ENCODE assay signal across 8 mouse cellular contexts in the genomic region with DNA sequence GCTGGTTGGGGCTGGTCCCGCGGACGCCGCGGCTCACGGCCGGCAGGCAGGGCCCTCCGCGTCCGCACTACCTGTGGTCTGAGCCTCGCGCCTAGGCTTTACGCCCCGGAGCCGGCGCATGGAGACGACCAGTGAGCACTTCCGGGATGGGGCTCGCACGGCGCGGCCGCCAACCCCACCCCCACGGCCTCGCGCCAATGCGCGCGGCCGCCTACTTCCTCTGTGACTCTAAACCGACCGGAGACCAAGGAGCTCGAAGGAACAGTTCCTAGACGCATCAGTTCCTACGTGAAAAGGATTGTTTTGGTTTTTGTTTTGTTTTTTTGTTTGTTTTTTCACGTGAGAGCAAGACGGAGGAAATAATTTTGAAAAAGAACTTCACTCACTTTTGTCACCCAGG. TPM values are rescaled to one million over a fixed set of nuclear protein-coding genes. Genes with fewer than 3 reads are reported as not detected.
A peak's percentile ranks its signal among the peaks of the same experiment; 100 is the strongest.
DNase-seq lines count a peak whose midpoint lies in the region; ATAC-seq and TF ChIP-seq lines count a peak whose summit lies in the region.

A gene (minus strand): TSS at position 199 of the 400 bp plus-strand sequence.
A gene (plus strand): TSS at position 231 of the 400 bp plus-strand sequence.

- peak; percentile 98 for ATAC-seq in forebrain, embryonic 15.5 days (replicated peaks)
- ATAC-seq in neutrophil, adult 5-6 weeks (ENCODE audit: extremely low read depth, insufficient number of reproducible peaks, low FRiP score, poor library complexity, severe bottlenecking), result peak; percentile 83

- no peaks in the 10 kb centered on the region for H3K9me3 ChIP-seq in ES-E14 (ENCODE audit: control insufficient read depth, insufficient read depth, low read depth, low read length)
- H3K9me3 ChIP-seq in forebrain, embryonic 15.5 days, result no peaks in the 10 kb centered on the region

- intact Hi-C loops in heart, postnatal 25 days (cut with DNase I), result loop anchor here (2.0 kb wide), 1 partner anchor 48 kb away; a partner anchor contains a TSS

- TF ChIP-seq CTCF in lung, adult 2 months (IDR thresholded peaks at IDR 0.05; ENCODE audit: insufficient read depth, low read length), result no peak

- peak; percentile 84 for DNase-seq in ES-E14 (ENCODE audit: low read depth, low spot score)
- DNase-seq in cerebellum, adult 11-12 months, result peak; percentile 91
- peak; percentile 84 for DNase-seq in heart, postnatal 25 days (ENCODE audit: low spot score)
- DNase-seq in layer of hippocampus, adult 18-20 months (ENCODE audit: low spot score in 2 of 2), result peak; percentile 86 to 93
- peak; percentile 83 for DNase-seq in lung, adult 2 months
- DNase-seq in thymus, adult 18-20 months, result peak; percentile 77 to 80

- in situ Hi-C loops in ES-E14 (cut with MboI; ENCODE audit: low sequenced_read_pairs in 2 of 2, unreplicated experiment in 2 of 2), result no loop called here

- peak within 1 kb of the TSS; percentile 68 for H3K27ac ChIP-seq in ES-E14 (ENCODE audit: insufficient read depth, low read depth, low read length, poor library complexity, severe bottlenecking)
- H3K27ac ChIP-seq in forebrain, embryonic 15.5 days (replicated peaks), result peak within 1 kb of the TSS; percentile 85

- peaks cover 0 to 2% of the 10 kb centered on the region in 2 experiments; a peak in 3 of 4 replicates for H3K4me1 ChIP-seq in ES-E14 (ENCODE audit: control insufficient read depth in 2 of 2, insufficient read depth in 2 of 2, low read length in 2 of 2, poor library complexity in 1 of 2)
- H3K4me1 ChIP-seq in forebrain, embryonic 15.5 days, result peaks cover 34% of the 10 kb centered on the region
- peaks cover 5% of the 10 kb centered on the region for H3K4me1 ChIP-seq in lung, adult 2 months (ENCODE audit: control insufficient read depth, insufficient read depth, low read length)

- peak within 1 kb of the TSS; percentile 94 to 97 for H3K4me3 ChIP-seq in ES-E14 (ENCODE audit: insufficient read depth in 1 of 2, low read depth in 1 of 2, low read length in 2 of 2, poor library complexity in 1 of 2, severe bottlenecking in 1 of 2)
- H3K4me3 ChIP-seq in forebrain, embryonic 15.5 days, result peak within 1 kb of the TSS; percentile 85
- peak within 1 kb of the TSS; percentile 75 for H3K4me3 ChIP-seq in lung, adult 2 months (replicated peaks; ENCODE audit: extremely low read depth, low read depth, low read length)

- H3K27me3 ChIP-seq in forebrain, embryonic 15.5 days, result no peaks in the 10 kb centered on the region

- H3K4me2 ChIP-seq in forebrain, embryonic 15.5 days (replicated peaks), result peak within 1 kb of the TSS; percentile 95

- H3K36me3 ChIP-seq in ES-E14 (ENCODE audit: control insufficient read depth, insufficient read depth, low read length, poor library complexity, severe bottlenecking), result peaks cover 20% of the 10 kb centered on the region
- peaks cover 30% of the 10 kb centered on the region for H3K36me3 ChIP-seq in forebrain, embryonic 15.5 days

- under 1% methylated on average over 37 of the region's 37 CpGs for WGBS in forebrain, embryonic 15.5 days
- WGBS in lung, adult 2 months, result under 1% methylated on average over 37 of the region's 37 CpGs

- peak within 1 kb of the TSS; percentile 96 for H3K9ac ChIP-seq in ES-E14 (ENCODE audit: insufficient read depth, low read depth, low read length, poor library complexity, severe bottlenecking)
- peak within 1 kb of the TSS; percentile 88 for H3K9ac ChIP-seq in forebrain, embryonic 15.5 days (replicated peaks)

- TF ChIP-seq POLR2A in lung, adult 2 months (IDR thresholded peaks at IDR 0.05; ENCODE audit: borderline replicate concordance, extremely low read depth, low read depth, low read length), result no peak

TF ChIP-seq in ES-E14, 5 proteins besides CTCF, POLR2A, EP300 and RAD21:
- TF ChIP-seq ZNF384 (IDR thresholded peaks at IDR 0.05; ENCODE audit: low read depth, low read length), result no peak
- TF ChIP-seq MAFK (IDR thresholded peaks at IDR 0.05; ENCODE audit: insufficient read depth, low read depth, low read length), result no peak; the same call in 1 of the 2 replicates
- 0 out of 2 replicates have a peak, but pooled peaks have one; percentile 26 for TF ChIP-seq CHD2 (IDR thresholded peaks at IDR 0.05; ENCODE audit: low read depth, low read length)
- peak; percentile 82 for TF ChIP-seq HCFC1 (IDR thresholded peaks at IDR 0.05; ENCODE audit: borderline replicate concordance, insufficient read depth, low read length)

RNA-seq across cellular contexts. Expression of the first gene that starts in this region (rescaled TPM):
- total RNA-seq in ES-E14 (2012; rRNA removed), result 83.7 and 96.0 TPM in 2 replicates
- polyA plus RNA-seq in forebrain, embryonic 15.5 days (2015; fragmentation: Nextera tagmentation; extraction: Ambion mirVana), result 69.2 and 72.3 TPM in 2 replicates
- 10 to 100 TPM; 19.5 to 20.6 TPM for total RNA-seq in heart, postnatal 25 days (2021)
- 10 to 100 TPM; 29.8 to 31.1 TPM for total RNA-seq in layer of hippocampus, adult 18-20 months (2021)
- polyA plus RNA-seq in lung, adult 2 months (2012; rRNA removed), result 5.9 and 8.5 TPM in 2 replicates
- total RNA-seq in neutrophil, adult 5-6 weeks (2017), result 80.3 and 83.1 TPM in 2 replicates

RNA-seq across cellular contexts. Expression of the second gene that starts in this region (rescaled TPM):
- 79.2 and 134 TPM in 2 replicates for total RNA-seq in ES-E14 (2012; rRNA removed)
- 178 and 186 TPM in 2 replicates for polyA plus RNA-seq in forebrain, embryonic 15.5 days (2015; fragmentation: Nextera tagmentation; extraction: Ambion mirVana)
- 10 to 100 TPM; 91.1 to 94.2 TPM for total RNA-seq in heart, postnatal 25 days (2021)
- 100 to 1,000 TPM; 113 to 117 TPM for total RNA-seq in layer of hippocampus, adult 18-20 months (2021)
- polyA plus RNA-seq in lung, adult 2 months (2012; rRNA removed), result 15.5 and 28.4 TPM in 2 replicates
- total RNA-seq in neutrophil, adult 5-6 weeks (2017), result 29.7 and 50.6 TPM in 2 replicates

Comparison
In these comparisons a context has a peak if more than half of its experiments do, and no peak if none do; other contexts are left out.
1. Peak in every context shown above with its lines: DNase-seq, ATAC-seq, H3K4me3 ChIP-seq and H3K27ac ChIP-seq.